21 mouse cellular contexts compared by ENCODE assay signal in the genomic region with DNA sequence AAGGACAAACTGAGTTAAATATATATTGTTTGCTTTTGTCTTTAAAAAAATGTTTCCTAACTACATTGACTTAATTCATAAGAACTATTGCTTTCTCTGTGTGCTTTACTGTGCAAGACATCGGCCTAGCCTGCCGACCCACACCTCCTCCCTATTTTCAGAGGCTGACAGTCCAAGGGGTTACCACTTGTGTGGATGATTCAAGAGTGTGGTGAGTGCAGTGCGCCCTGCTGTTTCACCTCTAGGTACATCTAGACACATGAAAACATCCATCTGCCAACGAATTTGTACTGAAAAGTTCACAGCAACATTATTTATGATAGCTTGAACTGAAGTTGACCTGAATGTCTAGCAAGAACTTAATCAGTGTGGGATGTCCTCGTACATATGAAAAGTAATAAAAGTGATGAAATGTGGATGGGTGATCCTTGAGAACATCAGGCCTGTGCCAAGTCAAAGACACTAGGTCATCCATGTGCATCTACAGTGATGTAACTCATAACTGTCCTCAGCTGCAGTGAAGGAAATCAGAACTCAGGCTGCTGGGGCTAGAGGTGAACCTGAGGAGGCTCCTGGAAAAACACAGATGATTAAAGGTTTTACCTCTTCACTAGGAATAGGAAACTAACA.
DNase-seq lines count a peak whose midpoint lies in the region; ATAC-seq and TF ChIP-seq lines count a peak whose summit lies in the region.
"Had no signal": no experiment of that assay in that cellular context is flagged by ENCODE, and none has a peak within 500 bp of the region (broad histone marks: within the 10 kb centered on the region; RNA-seq: fewer than 3 reads in every experiment).

No protein-coding gene starts in this region.

- no peak overlapping the region for H3K9ac ChIP-seq in intestine, embryonic 14.5 days (ENCODE audit: low read length)
- no peak overlapping the region for H3K9ac ChIP-seq in intestine, embryonic 15.5 days
- no peak overlapping the region for H3K9ac ChIP-seq in kidney, postnatal 0 days (ENCODE audit: low read depth, low read length)
- H3K9ac ChIP-seq: embryonic facial prominence, embryonic 15.5 days; hindbrain, embryonic 13.5 days had no signal

- no peaks in the 10 kb centered on the region for H3K36me3 ChIP-seq in intestine, embryonic 14.5 days (ENCODE audit: control insufficient read depth, insufficient read depth, low read length)
- H3K36me3 ChIP-seq in intestine, embryonic 15.5 days, result no peaks in the 10 kb centered on the region
- no peaks in the 10 kb centered on the region for H3K36me3 ChIP-seq in kidney, postnatal 0 days (ENCODE audit: insufficient read depth, low read length)
- H3K36me3 ChIP-seq: embryonic facial prominence, embryonic 15.5 days; forebrain, embryonic 10.5 days; hindbrain, embryonic 13.5 days had no signal

- H3K9me3 ChIP-seq in intestine, embryonic 14.5 days (ENCODE audit: control insufficient read depth, low read length), result 0 out of 2 replicates have a peak, but pooled peaks cover 3% of the 10 kb centered on the region
- H3K9me3 ChIP-seq in intestine, embryonic 15.5 days, result no peaks in the 10 kb centered on the region
- H3K9me3 ChIP-seq in kidney, postnatal 0 days (replicated peaks; ENCODE audit: low read length), result no peaks in the 10 kb centered on the region
- H3K9me3 ChIP-seq: embryonic facial prominence, embryonic 15.5 days; forebrain, embryonic 10.5 days; hindbrain, embryonic 13.5 days had no signal

- no peak for ATAC-seq in intestine, embryonic 14.5 days (replicated peaks; ENCODE audit: low FRiP score, low TSS enrichment, low read depth)
- ATAC-seq in intestine, embryonic 15.5 days, result no peak
- peak; percentile 65; the same call in 1 of the 2 replicates for ATAC-seq in kidney, postnatal 0 days (replicated peaks; ENCODE audit: low FRiP score, low read depth)
- ATAC-seq: forebrain, embryonic 14.5 days; hindbrain, postnatal 0 days had no signal

- H3K27ac ChIP-seq in intestine, embryonic 14.5 days (ENCODE audit: low read depth), result no peak overlapping the region
- H3K27ac ChIP-seq in intestine, embryonic 15.5 days, result no peak overlapping the region
- no peak overlapping the region for H3K27ac ChIP-seq in kidney, postnatal 0 days
- H3K27ac ChIP-seq: embryonic facial prominence, embryonic 15.5 days; forebrain, embryonic 10.5 days; hindbrain, embryonic 13.5 days; hindbrain, postnatal 0 days had no signal

- no peak for TF ChIP-seq CTCF in kidney, postnatal 0 days (IDR thresholded peaks at IDR 0.05; ENCODE audit: low read depth)

- no peaks in the 10 kb centered on the region for H3K27me3 ChIP-seq in intestine, embryonic 14.5 days (replicated peaks; ENCODE audit: control insufficient read depth, insufficient read depth, low read length)
- H3K27me3 ChIP-seq in intestine, embryonic 15.5 days (replicated peaks), result no peaks in the 10 kb centered on the region
- H3K27me3 ChIP-seq in kidney, postnatal 0 days (ENCODE audit: insufficient read depth, low read length), result no peaks in the 10 kb centered on the region
- H3K27me3 ChIP-seq: embryonic facial prominence, embryonic 15.5 days; hindbrain, embryonic 13.5 days had no signal

- H3K4me2 ChIP-seq in intestine, embryonic 14.5 days (ENCODE audit: low read length), result no peak overlapping the region
- no peak overlapping the region for H3K4me2 ChIP-seq in intestine, embryonic 15.5 days (replicated peaks)
- no peak overlapping the region for H3K4me2 ChIP-seq in kidney, postnatal 0 days (ENCODE audit: low read length)
- H3K4me2 ChIP-seq: embryonic facial prominence, embryonic 15.5 days; hindbrain, embryonic 13.5 days had no signal

- peak; percentile 19 for DNase-seq in adrenal gland, postnatal 14 days
- DNase-seq in adrenal gland, postnatal 25 days, result no peak
- peak; percentile 50 for DNase-seq in intestine, embryonic 14.5 days (ENCODE audit: low spot score)
- DNase-seq in kidney, postnatal 0 days (ENCODE audit: low spot score), result peak; percentile 88
- no peak for DNase-seq in kidney, adult 11 months
- no peak for DNase-seq in gastrocnemius, adult 18-20 months (ENCODE audit: low spot score)
- DNase-seq: adrenal gland, postnatal 36 days; cerebellum, adult 11 months; cerebellum, adult 8-10 months; cerebellum, postnatal 14 days; embryo, embryonic 11 days; gastrocnemius, postnatal 36 days; heart, adult 18-20 months; heart, postnatal 14 days had no signal

- 54% methylated on average over 5 of the region's 5 CpGs for WGBS in intestine, embryonic 14.5 days
- 57% methylated on average over 5 of the region's 5 CpGs for WGBS in intestine, embryonic 15.5 days
- WGBS in kidney, postnatal 0 days, result 25% methylated on average over 5 of the region's 5 CpGs

- no peaks in the 10 kb centered on the region for H3K4me1 ChIP-seq in intestine, embryonic 14.5 days (replicated peaks; ENCODE audit: control insufficient read depth, insufficient read depth, low read length)
- no peaks in the 10 kb centered on the region for H3K4me1 ChIP-seq in intestine, embryonic 15.5 days (replicated peaks)
- H3K4me1 ChIP-seq in kidney, postnatal 0 days (replicated peaks; ENCODE audit: insufficient read depth, low read length), result no peaks in the 10 kb centered on the region
- H3K4me1 ChIP-seq: embryonic facial prominence, embryonic 15.5 days; hindbrain, embryonic 13.5 days had no signal

- H3K4me3 ChIP-seq in intestine, embryonic 14.5 days (ENCODE audit: low read depth, low read length), result no peak overlapping the region
- H3K4me3 ChIP-seq in intestine, embryonic 15.5 days (replicated peaks), result no peak overlapping the region
- no peak overlapping the region for H3K4me3 ChIP-seq in kidney, postnatal 0 days (replicated peaks; ENCODE audit: low read depth, low read length)
- H3K4me3 ChIP-seq: embryonic facial prominence, embryonic 15.5 days; erythroblast, embryonic 14.5 days; forebrain, embryonic 10.5 days; hindbrain, embryonic 13.5 days had no signal

Comparison
In these comparisons a context has a peak if more than half of its experiments do, and no peak if none do; other contexts are left out.
1. DNase-seq: peak in adrenal gland, postnatal 14 days (single experiment), intestine, embryonic 14.5 days (single experiment) and kidney, postnatal 0 days (single experiment); none in adrenal gland, postnatal 25 days (single experiment), kidney, adult 11 months (single experiment) and gastrocnemius, adult 18-20 months (single experiment).